Mouse (Mus musculus) midbrain, embryonic 14.5 days (tissue): ENCODE measurements around the gene Swap70. TPM values are rescaled to one million over a fixed set of nuclear protein-coding genes. Genes with fewer than 3 reads are reported as not detected.

Source experiments
- ATAC-seq: fragments of 200-750 bp; cut with Nextera tagmentation; 2 replicates; pipeline ENCODE4 v1.8.0; 2017; ENCODE audit warnings: moderate number of reproducible peaks, moderate library complexity; ENCODE audit not compliant: low FRiP score, low TSS enrichment
- DNase-seq: peaks from one replicate; pipeline ENCODE4 v3.0.0-alpha.2; 2015
- H3K27ac ChIP-seq: fragments of 300-500 bp; sonication (generic); replicated peaks from 2 replicates; pipeline ENCODE4 v1.5.1; 2014; ENCODE audit warnings: mild to moderate bottlenecking, low read depth, low read length, moderate library complexity
- H3K27me3 ChIP-seq: fragments of 300-500 bp; sonication (generic); 2 replicates; pipeline ENCODE4 v1.6.1; 2014; ENCODE audit warnings: low read length, control low read depth, mixed read lengths; ENCODE audit not compliant: control insufficient read depth, insufficient read depth
- H3K36me3 ChIP-seq: fragments of 300-500 bp; sonication (generic); 2 replicates; pipeline ENCODE4 v1.6.1; 2014; ENCODE audit warnings: low read length, control low read depth; ENCODE audit not compliant: control insufficient read depth, insufficient read depth
- H3K4me1 ChIP-seq: fragments of 300-500 bp; sonication (generic); 2 replicates; pipeline ENCODE4 v1.6.1; 2014; ENCODE audit warnings: mild to moderate bottlenecking, antibody characterized with exemption, low read length, control low read depth; ENCODE audit not compliant: control insufficient read depth, insufficient read depth
- H3K4me2 ChIP-seq: fragments of 300-500 bp; sonication (generic); 2 replicates; pipeline ENCODE4 v1.6.1; 2014; ENCODE audit warnings: mild to moderate bottlenecking, low read length, moderate library complexity
- H3K4me3 ChIP-seq: fragments of 300-500 bp; sonication (generic); replicated peaks from 2 replicates; pipeline ENCODE4 v1.5.1; 2014; ENCODE audit warnings: low read depth, low read length
- H3K9ac ChIP-seq: fragments of 300-500 bp; sonication (generic); replicated peaks from 2 replicates; pipeline ENCODE4 v1.6.1; 2014; ENCODE audit warnings: mild to moderate bottlenecking, low read length, moderate library complexity
- H3K9me3 ChIP-seq: fragments of 300-500 bp; sonication (generic); 2 replicates; pipeline ENCODE4 v1.6.1; 2016; ENCODE audit warnings: low read length, control low read depth, mixed read lengths; ENCODE audit not compliant: control insufficient read depth
- WGBS: fragments of 180-500 bp; shearing (Covaris S2); extraction: QIAGEN DNeasy Blood & Tissue Kit; methylation state at CpG from one replicate; pipeline ENCODE4 v1.1.7; 2014; 5-methylcytosine and 5-hydroxymethylcytosine counted together
- polyA plus RNA-seq: library from polyadenylated mRNA; unstranded; fragments of >200 nt; fragmentation: Nextera tagmentation; extraction: Ambion mirVana; gene quantifications from 2 replicates; pipeline ENCODE4 v1.2.1, GENCODE M21; 2014

Gene Swap70
- polyA plus RNA-seq, 1 experiment from 2014 or later: 8.4 TPM

- ATAC-seq: no peak
- Histone ChIP-seq H3K27ac (no peak overlapping the region), H3K4me1 (no peaks in the 10 kb centered on the region), H3K9me3 (no peaks in the 10 kb centered on the region), H3K4me3 (no peak overlapping the region), H3K4me2 (no peak overlapping the region), H3K9ac (no peak overlapping the region), H3K27me3 (no peaks in the 10 kb centered on the region), H3K36me3 (no peaks in the 10 kb centered on the region)
- no peak for DNase-seq
- 88% methylated on average over 4 of the region's 4 CpGs for WGBS
Measured at GRCm38 (mm10) chr7:110261807-110262206, 40.3 kb downstream of the Swap70 start.

DNA sequence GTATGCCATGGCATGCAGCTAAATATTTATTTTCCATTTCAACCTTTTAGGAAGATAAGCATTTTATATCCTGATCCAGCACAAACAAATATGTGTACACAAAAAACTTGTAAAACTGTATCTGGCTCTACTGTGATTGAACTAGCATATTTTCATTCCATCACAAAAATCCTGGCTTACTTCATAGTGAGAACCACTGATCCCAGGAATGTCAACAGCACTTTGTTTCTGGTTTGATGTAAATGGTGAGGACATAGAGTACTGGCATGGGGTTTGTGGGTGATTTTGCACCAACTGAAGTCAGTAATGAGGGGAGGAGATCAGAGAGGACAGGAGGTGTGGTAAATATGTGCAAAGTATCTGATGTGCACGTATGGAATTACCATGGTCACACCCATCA, 41.1 kb downstream of the Swap70 start:
- Histone ChIP-seq H3K27me3 (no peaks in the 10 kb centered on the region), H3K4me1 (no peaks in the 10 kb centered on the region), H3K4me2 (no peak overlapping the region), H3K4me3 (no peak overlapping the region), H3K9ac (no peak overlapping the region), H3K27ac (no peak overlapping the region), H3K36me3 (no peaks in the 10 kb centered on the region), H3K9me3 (no peaks in the 10 kb centered on the region)
- 75% methylated on average over 1 of the region's 1 CpGs for WGBS
- DNase-seq: no peak
- no peak for ATAC-seq

DNA sequence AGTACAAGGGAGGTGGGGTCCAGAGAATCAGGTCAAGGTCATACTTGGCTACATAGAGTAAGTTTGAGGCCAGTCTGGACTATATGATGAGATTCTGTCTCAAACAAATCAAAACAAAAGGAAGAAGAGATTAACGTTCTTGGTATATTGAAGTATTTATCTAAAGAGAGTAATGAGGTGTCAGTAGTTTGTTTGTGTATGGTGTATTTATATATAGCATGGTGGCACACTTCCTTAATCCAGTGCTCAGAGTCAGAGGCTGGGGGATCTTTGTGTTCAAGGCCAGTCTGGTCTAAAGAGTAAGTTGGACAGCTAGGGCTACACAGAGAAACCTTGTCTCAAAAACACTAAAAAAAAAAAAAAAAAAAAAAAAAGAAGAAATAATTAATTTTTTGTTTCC, 42.0 kb downstream of the Swap70 start:
- Histone ChIP-seq H3K9me3 (no peaks in the 10 kb centered on the region), H3K27ac (no peak overlapping the region), H3K4me1 (no peaks in the 10 kb centered on the region), H3K4me2 (no peak overlapping the region), H3K36me3 (no peaks in the 10 kb centered on the region), H3K4me3 (no peak overlapping the region), H3K27me3 (no peaks in the 10 kb centered on the region), H3K9ac (no peak overlapping the region)
- ATAC-seq (no peak), DNase-seq (no peak)
- 81% methylated on average over 1 of the region's 1 CpGs for WGBS

GRCm38 (mm10) chr7:110265796-110266195, 44.3 kb downstream of the Swap70 start:
- Histone ChIP-seq H3K27me3 (no peaks in the 10 kb centered on the region), H3K4me2 (no peak overlapping the region), H3K9me3 (no peaks in the 10 kb centered on the region), H3K4me1 (no peaks in the 10 kb centered on the region), H3K4me3 (no peak overlapping the region), H3K9ac (no peak overlapping the region), H3K36me3 (no peaks in the 10 kb centered on the region), H3K27ac (no peak overlapping the region)
- DNase-seq (peak; percentile 79), ATAC-seq (no peak)
- 37% methylated on average over 7 of the region's 7 CpGs for WGBS

GRCm38 (mm10) chr7:110267014-110267413, 45.5 kb downstream of the Swap70 start:
- Histone ChIP-seq H3K9me3 (no peaks in the 10 kb centered on the region), H3K27ac (no peak overlapping the region), H3K4me2 (no peak overlapping the region), H3K4me3 (no peak overlapping the region), H3K36me3 (no peaks in the 10 kb centered on the region), H3K27me3 (no peaks in the 10 kb centered on the region), H3K9ac (no peak overlapping the region), H3K4me1 (no peaks in the 10 kb centered on the region)
- DNase-seq (no peak), ATAC-seq (no peak)

DNA sequence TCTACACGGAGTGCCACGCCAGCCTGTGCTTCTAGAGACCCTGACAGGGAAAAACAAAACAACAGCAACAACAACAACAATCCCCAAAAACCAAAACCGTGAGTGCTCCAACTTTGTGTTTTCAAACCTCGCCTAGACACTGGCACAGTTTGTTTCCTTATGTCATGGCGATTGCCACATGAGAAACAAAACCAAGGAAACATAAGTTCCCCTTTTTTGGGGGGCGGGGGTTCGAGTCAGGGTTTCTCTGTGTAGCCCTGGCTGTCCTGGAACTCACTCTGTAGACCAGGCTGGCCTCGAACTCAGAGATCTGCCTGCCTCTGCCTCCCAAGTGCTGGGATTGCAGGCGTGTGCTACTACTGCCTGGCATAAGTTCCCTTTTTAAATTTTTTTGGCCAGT, 46.5 kb downstream of the Swap70 start:
- Histone ChIP-seq H3K9me3 (no peaks in the 10 kb centered on the region), H3K4me3 (no peak overlapping the region), H3K27ac (no peak overlapping the region), H3K27me3 (no peaks in the 10 kb centered on the region), H3K4me1 (no peaks in the 10 kb centered on the region), H3K9ac (no peak overlapping the region), H3K36me3 (no peaks in the 10 kb centered on the region), H3K4me2 (no peak overlapping the region)
- DNase-seq (no peak), ATAC-seq (no peak)
- 94% methylated on average over 9 of the region's 9 CpGs for WGBS

- H3K4me1 ChIP-seq: no peaks in the 10 kb centered on the region
- no peak overlapping the region for H3K4me2 ChIP-seq
- DNase-seq (no peak), ATAC-seq (no peak)
- H3K27me3 ChIP-seq: no peaks in the 10 kb centered on the region
- no peaks in the 10 kb centered on the region for H3K36me3 ChIP-seq
- H3K9me3 ChIP-seq: no peaks in the 10 kb centered on the region
- H3K9ac ChIP-seq: no peak overlapping the region
- no peak overlapping the region for H3K4me3 ChIP-seq
- WGBS: 87% methylated on average over 4 of the region's 4 CpGs
- H3K27ac ChIP-seq: no peak overlapping the region
Measured at GRCm38 (mm10) chr7:110268511-110268910, 47.0 kb downstream of the Swap70 start.

GRCm38 (mm10) chr7:110269777-110270176, 48.3 kb downstream of the Swap70 start:
- no peak for DNase-seq
- Histone ChIP-seq H3K4me1 (no peaks in the 10 kb centered on the region), H3K27ac (no peak overlapping the region), H3K9me3 (no peaks in the 10 kb centered on the region), H3K4me2 (no peak overlapping the region), H3K27me3 (no peaks in the 10 kb centered on the region), H3K9ac (no peak overlapping the region), H3K4me3 (no peak overlapping the region), H3K36me3 (no peaks in the 10 kb centered on the region)
- ATAC-seq: no peak
- 87% methylated on average over 14 of the region's 14 CpGs for WGBS

GRCm38 (mm10) chr7:110270455-110270854, 48.9 kb downstream of the Swap70 start:
- 93% methylated on average over 7 of the region's 7 CpGs for WGBS
- Histone ChIP-seq H3K4me2 (no peak overlapping the region), H3K27me3 (no peaks in the 10 kb centered on the region), H3K9ac (no peak overlapping the region), H3K27ac (no peak overlapping the region), H3K4me1 (no peaks in the 10 kb centered on the region), H3K4me3 (no peak overlapping the region), H3K9me3 (no peaks in the 10 kb centered on the region), H3K36me3 (no peaks in the 10 kb centered on the region)
- DNase-seq (no peak), ATAC-seq (no peak)
